Mouse (Mus musculus) adrenal gland, postnatal 25 days (tissue): ENCODE data around the gene Uck2. TPM values are rescaled to one million over a fixed set of nuclear protein-coding genes. Genes with fewer than 3 reads are reported as not detected.
A peak's percentile ranks its signal among the peaks of the same experiment; 100 is the strongest.

Experiments used
- DNase-seq: peaks from one replicate; pipeline ENCODE4 v3.0.0; 2021; ENCODE audit warnings: mixed read lengths
- long read RNA-seq: library from polyadenylated mRNA; stranded (forward); transcript quantifications from one replicate; pipeline ENCODE4 v2.0.0, GENCODE M21; 2021
- total RNA-seq: library from RNA; stranded (reverse); gene quantifications from 2 replicates; pipeline ENCODE4 v1.2.3, GENCODE M21; 2021

Uck2 gene
- total RNA-seq: 47.5 and 53.1 TPM in 2 replicates
- long read RNA-seq, full-length matches to known transcripts: 9 of 17 reads
- long read RNA-seq, partial matches to known transcripts: 1 of 17 reads
- long read RNA-seq, other reads (novel, unspliced or antisense): 7 of 17 reads

DNA sequence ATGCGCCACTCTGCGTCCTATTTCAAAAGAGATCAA lies at the start of gene Uck2:
Uck2 (minus strand) TSS at position 1 of the 36 bp plus-strand sequence.
- no peak for DNase-seq

GRCm38 (mm10) chr1:167331106-167331505 lies 46.0 kb upstream of the Uck2 start:
- no peak for DNase-seq

- DNase-seq: no peak
These were observed 43.7 kb upstream of the Uck2 start for GRCm38 (mm10) chr1:167328776-167329175.

- DNase-seq: peak; percentile 45
These were observed 36.6 kb upstream of the Uck2 start for GRCm38 (mm10) chr1:167321691-167322090.

DNA sequence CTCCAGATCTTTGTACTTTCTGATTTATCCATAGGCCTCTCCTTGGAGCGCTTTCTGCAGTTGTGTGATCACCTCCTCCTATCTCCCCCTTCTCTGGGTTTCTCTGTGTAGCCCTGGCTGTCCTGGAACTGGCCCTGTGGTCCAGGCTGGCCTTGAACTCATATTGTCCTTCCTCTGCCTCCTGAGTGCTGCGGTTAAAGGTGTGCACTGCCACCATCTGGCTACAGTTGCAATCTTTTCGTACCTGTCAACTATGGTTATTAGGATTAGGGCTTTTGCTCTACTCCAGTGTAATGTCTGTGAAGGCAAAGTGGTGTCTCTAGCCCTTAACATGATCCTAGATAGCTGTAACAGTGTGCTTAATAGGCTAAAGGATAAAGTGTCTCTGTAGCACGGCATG lies 28.1 kb upstream of the Uck2 start:
- DNase-seq: no peak

DNA sequence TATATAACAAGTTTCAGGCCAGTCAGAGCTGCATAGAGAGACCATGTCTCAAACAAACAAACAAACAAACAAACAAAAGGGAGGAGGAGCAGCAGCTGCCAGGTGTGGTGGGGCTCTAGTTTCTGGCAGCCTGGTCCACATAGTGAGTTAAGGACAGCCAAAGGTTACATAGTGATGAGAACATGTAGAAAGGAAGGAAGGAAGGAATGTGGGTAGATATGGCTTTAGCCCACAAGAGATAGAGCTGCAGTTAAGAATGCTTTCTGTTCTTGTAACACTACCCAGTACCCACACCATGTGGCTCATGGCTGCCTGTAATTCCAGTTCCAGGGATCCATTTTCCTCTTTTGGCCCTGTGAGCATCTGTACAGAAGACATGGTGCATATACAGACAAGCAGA lies 27.2 kb upstream of the Uck2 start:
- no peak for DNase-seq

DNA sequence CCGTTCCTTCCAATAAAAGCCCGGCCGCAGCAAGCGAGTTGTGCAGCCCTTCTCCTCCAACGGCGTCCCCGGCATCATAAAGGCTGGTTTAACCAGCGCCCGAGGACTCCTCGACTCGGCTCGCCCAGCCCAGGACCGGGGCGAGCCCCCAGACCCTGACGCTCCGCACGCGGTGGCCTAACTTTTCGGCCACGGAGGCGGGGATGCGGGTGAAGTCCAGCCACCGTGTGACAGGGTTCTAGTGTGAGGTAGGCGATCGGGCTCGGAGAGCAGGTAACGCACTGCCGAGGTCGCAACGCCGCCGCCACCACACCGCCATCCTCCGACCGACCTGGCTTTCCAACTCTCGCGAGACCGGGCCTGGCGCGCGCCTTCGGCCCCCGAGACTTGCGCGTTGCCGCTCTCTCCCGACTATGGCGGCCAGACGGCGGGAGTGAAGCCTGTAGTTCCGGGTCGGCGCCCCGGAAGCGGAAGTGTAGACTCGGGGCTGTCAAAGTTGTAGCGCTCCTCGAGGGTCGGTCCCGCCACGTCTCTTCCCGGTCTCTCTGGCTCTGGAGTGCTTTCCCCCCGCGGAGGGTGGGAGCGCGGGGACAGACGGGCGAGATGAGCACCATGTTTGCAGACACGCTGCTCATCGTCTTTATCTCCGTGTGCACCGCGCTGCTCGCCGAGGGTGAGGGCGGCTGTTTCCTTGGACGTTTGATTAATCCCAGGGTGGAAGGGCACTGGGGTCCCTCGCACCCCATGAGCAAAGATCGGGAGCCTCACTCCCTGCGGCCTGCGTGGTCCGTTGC lies 23.3 kb upstream of the Uck2 start, which contains the start of gene Tmco1:
Tmco1 (plus strand) TSS at position 118 of the 794 bp plus-strand sequence.
- DNase-seq: peak; percentile 99

GRCm38 (mm10) chr1:167307674-167308073 lies 22.6 kb upstream of the Uck2 start:
- no peak for DNase-seq

DNA sequence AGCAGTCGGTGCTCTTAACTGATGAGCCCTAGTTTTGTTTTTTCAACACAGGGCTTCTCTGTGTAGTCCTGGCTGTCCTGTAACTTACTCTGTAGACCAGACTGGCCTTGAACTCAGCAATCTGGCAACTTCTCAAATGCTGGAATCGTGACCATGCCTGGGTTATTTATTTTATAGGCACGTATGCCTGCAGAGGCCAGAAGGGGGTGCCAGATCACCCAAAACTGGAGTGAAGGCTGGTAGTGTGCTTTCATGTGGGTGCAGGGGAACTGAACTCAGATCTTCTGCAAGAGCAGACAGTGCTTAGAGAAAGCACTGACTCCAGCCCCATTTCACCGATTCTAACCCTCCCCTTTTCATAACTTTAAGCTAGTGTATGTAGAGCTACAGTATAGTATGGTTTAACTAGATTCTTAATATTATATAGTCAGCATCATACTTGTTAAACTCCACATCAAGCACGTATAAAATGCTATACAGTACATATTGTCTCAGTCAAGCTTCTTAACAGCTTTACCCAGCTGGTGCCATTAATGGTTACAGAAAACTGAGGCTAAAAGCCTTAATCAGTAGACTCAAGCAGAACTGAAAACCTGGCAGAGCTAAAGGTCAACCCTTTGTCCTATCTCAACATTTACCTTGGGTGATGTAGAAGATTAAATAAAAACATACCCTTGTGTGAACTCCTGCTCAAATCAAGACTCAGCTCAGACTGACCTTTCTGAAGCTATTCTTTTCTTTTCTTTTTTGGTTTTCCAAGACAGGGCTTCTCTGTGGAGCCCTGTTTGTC lies 21.5 kb upstream of the Uck2 start:
- peak; percentile 75 for DNase-seq

DNA sequence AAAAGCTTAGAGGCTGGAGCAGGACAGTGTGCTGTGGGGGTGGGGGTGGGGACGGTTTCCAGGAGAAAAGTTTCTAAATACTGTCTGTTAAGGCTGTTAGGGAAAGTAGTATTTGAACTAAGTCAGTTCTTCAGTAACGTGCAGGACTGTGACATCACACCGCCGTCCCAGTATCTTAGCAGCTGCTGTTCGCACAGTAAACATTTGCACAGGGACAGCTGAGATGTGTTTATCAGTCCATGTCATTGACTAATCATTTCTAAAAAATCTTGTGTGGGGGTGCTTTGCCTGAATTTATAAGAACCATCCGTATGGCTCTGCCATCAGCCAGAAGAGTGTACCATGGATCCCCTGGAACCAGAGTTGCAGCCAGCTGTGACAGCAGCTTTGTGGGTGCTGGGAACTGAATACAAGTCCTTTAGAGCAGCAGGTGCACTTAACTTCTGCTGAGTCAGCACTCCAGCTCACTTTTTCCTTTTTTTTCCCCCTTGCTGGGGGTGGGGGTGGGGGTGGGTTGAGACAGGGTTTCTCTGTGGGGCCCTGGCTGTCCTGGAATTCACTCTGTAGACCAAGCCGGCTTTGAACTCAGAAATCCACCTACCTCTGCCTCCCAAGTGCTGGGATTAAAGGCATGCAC lies 20.5 kb upstream of the Uck2 start:
- DNase-seq: no peak

GRCm38 (mm10) chr1:167300122-167300521 lies 15.0 kb upstream of the Uck2 start:
- DNase-seq: no peak

DNA sequence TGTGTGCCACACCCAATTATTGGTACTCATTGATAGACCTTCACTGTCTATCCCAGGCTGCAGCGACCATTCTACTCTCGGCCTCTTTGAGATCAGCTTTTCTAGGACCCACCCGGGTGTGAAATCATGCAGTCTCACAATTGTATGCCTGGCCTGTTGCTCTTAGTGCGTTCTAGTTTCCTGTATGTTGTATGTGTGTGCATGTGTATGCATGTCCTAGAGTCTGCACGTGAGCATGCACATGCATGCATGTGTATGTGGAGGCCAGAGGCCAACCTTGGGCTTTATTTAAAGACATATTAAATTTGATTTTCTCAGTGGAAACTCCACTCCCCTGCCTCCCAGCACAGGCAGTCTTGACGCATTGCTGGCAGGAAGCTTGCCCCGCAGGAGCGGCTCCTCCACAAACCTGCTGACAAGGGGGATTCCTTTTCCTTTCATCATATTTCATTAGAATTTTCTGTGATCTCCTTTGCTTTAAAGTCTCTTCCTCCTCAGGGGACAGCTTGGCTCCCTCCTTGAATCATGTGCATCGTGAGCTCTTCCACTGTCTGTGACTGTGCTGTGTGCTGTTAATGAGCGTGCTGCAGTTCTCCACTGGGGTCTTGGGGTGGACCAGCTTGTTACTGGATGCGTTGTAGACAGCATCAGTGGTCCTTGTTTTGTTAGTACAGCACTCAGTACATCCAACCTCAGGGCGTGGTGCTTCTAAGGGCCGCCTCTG lies 10.7 kb upstream of the Uck2 start:
- no peak for DNase-seq

- DNase-seq: no peak
These were observed 7.3 kb upstream of the Uck2 start for GRCm38 (mm10) chr1:167292447-167292846.

DNA sequence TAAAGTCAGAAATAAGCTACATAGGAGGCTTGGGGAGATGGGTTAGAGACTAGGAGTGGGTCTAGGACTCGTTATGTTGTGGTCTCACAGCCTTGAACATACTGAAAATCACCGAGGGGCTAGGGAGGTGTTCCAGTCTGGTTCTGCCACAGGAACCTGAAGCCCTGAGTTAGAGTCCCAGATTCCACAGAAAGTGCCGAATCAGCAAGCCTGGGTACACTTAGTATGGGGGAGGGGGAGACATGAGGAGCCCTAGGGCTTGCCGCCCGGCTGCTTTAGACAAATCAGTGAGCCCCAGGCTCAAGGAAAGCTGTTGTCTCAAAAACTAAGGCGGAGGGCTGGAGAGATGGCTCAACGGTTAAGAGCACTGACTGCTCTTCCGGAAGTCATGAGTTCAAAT lies 6.5 kb upstream of the Uck2 start:
- DNase-seq: no peak

GRCm38 (mm10) chr1:167290263-167290592 lies 5.1 kb upstream of the Uck2 start:
- no peak for DNase-seq

GRCm38 (mm10) chr1:167289567-167290262 lies 4.6 kb upstream of the Uck2 start:
- no peak for DNase-seq

DNA sequence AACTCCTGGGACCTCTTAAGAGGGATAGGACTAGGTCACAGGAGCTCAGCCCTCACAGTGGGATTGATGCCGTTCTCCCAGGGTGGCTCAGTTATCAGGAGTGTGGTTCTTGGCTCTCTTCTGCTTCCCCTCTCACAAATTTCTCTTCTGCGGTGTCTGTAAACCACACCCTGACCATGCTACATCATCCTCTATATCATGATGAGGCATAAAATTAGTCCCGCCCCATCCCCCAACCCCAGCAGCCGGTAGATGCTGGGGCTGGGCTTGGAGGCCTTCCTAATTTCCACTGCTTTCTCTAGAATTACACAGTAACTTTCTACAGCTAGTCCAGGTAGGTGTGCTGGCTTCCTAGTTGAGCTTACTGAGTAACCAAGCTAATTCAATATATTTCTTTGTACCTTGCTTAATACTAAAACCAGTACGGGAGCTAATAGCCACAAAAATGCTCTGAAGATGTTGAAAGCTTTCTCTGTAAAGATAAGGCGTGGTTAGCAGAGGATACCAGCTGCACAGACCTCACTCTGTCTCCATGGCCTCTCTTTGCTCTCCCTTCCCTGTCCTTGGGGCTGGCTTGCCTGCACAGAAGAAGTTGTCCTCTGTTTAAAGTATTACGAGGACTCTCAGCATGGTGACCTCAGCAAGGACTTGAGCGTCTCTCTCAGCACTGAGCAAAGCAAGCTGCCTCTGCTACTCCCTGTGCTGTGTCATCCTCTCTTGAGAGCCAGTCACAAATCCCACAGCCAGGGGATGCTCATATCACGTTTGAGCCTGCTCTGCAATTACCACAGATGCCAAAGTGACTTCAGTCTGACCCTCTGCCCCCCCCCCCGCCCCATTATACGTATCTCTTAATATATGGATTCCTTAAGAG lies 3.8 kb upstream of the Uck2 start:
- DNase-seq: no peak

GRCm38 (mm10) chr1:167287156-167287555 lies 2.0 kb upstream of the Uck2 start:
- no peak for DNase-seq

DNA sequence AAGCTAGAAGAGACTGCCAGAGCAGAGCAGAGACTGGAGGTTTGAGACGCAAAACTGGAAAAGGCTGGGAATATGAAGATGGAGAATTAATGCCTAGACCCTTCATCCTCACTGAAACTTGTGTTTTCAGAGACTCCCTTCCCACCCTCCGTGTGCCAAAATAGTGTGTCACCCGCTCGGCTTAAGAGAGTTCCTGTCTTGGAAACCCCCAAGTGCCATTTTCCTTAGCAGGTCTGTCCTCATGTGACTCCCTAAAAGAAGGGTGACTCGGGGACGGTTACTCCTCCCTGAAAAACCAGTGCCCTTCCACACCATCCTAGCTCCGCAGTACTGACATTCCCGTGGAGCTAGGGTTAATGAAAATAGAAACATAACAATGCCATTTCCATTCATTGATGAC lies 236 bp upstream of the Uck2 start:
- no peak for DNase-seq

GRCm38 (mm10) chr1:167284837-167285319 lies 242 bp downstream of the Uck2 start:
- DNase-seq: peak; percentile 95

DNA sequence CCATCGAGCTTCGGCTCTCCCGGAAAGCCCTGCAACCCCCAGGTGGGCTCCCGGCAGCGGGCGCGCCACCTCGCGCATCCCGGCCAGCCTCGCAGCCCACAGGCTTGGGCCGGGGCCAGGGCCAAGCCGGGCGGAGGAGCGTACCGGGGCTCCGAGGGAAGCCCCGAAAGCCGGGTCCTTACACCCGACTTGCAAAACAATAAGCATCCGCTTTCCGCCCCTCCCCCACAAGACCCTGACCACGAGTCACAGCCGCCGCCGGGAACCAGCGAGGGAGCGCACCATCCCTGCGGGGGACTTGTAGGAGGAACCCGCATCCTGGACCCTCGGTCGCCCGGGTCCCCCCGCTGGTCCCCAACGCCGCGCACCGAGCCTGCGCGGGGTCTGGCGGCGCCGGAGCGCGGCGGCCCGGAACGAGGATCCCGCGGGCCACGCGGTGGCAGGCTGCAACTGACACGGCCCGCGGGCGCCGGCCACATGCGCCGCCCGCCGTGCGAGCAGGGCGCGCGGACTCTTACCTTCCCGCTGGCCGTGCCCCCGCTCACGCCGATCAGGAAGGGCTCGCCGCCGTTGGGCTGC lies 773 bp downstream of the Uck2 start:
- peak; percentile 67 for DNase-seq
